Mouse (Mus musculus) spleen, postnatal 14 days (tissue): ENCODE data around the gene Slc24a5.
"Not testable (repeated sequence)": the region's sequence is repeated elsewhere in the genome, so short reads cannot be mapped to it uniquely, and the experiment has no call there.

Source experiments
- DNase-seq, 2 experiments: peaks; one replicate each; pipeline ENCODE4 v3.0.0; 2021 to 2022; ENCODE audit warnings: low spot score in 2 of 2

Gene Slc24a5

GRCm38 (mm10) chr2:125067894-125068293 is at the start of gene Slc24a5:
TSS of gene Slc24a5 (plus strand) at chr2:125068124.
- DNase-seq: no peak

DNA sequence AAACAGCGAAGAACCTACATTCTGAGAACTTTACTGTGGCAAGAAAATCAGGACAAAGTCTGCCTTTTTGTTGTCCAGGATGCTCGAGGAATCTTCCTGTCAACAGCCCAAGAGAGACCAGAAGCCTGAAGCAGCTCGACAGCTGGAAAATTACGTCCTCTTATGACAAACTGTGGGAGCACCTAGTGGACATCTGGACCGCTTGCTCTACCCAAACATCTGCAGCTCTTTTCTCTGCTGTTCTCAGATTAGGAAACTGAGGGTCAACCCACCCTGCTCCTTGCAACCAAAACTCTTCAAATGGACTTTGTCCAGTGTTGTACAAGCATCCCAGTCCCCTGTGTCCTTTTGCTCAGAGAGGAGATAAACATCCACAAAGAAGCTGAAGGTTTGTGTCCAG is 43.5 kb upstream of the Slc24a5 start:
- DNase-seq: no peak

DNA sequence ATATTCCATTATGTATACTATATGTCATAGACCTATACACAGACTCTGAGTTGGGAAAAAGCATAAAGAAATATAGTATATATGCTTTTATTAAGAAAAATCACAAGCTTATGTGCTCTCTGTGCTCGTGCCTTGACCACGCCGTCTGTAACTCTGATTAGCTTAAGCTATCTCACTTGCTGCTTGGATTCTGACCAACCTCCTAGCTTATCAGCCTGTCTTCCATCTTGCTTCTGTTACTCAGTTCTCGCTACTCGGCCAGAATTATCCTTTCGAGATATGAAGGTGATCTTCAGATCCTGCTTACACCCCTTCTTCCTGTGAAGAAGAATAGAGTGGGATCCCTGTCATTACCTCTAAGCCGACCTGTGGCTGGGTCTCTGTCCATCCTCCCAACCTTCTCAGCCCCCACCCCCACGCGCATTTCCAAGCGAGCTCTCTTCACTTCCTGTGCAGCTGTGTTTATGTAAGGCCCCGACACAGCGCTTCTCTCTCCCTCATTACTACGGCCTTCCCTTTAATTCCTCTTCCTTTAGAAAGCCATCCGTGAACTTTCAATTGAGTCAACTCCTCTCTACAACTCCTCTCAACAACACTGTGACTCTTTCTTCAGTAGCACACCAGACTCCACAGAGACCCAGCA is 41.4 kb upstream of the Slc24a5 start:
- no peak for DNase-seq

GRCm38 (mm10) chr2:125030591-125030990 is 37.3 kb upstream of the Slc24a5 start:
- no peak for DNase-seq

- no peak for DNase-seq
Observed at GRCm38 (mm10) chr2:125031111-125031510, 36.8 kb upstream of the Slc24a5 start.

GRCm38 (mm10) chr2:125031562-125032257 is 36.2 kb upstream of the Slc24a5 start:
- no peak for DNase-seq

GRCm38 (mm10) chr2:125032258-125032973 is 35.5 kb upstream of the Slc24a5 start:
- DNase-seq: no peak

GRCm38 (mm10) chr2:125033042-125033743 is 34.7 kb upstream of the Slc24a5 start:
- DNase-seq: no peak

- DNase-seq: no peak
Observed at GRCm38 (mm10) chr2:125055316-125055903, 12.5 kb upstream of the Slc24a5 start.

- no peak for DNase-seq
Observed at GRCm38 (mm10) chr2:125057250-125057815, 10.6 kb upstream of the Slc24a5 start.

DNA sequence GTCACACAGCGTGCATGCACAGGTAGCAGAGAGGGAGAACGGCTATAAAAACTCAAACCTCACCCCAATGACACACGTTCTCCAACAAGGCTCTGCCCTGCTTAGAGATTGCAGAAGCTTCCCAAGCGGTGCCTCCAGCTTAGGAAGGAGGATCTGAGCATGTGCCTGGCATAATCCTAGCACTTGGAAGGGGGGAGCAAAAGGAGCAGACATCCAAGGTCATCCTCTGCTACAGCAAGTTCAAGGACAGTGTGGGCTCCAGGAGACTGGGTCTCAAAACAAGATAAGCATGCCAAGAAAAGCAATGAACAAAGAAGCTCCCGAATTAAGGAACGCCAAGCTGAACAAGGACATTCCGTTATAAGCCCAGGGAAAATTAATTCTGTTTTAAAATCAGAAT is 6.5 kb upstream of the Slc24a5 start:
- DNase-seq: no peak

DNA sequence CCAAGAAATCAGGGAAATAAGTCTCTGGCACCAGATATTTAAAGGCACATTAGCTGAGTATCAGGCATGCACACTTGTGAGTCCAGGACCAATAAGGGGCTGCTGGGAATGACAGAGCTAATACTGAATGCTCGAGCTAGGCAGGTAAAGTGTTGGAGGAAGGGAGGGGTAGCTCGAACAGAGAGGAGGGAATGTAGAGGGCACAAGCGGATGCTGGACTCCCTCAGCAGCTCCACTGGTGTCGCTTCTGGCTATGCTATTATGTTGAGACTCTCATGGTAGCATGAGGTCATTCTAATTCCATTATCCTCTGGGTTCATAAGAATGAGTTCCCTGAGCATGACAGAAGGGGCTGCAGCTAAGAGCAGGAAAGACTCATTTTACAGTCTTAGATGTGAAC is 5.0 kb upstream of the Slc24a5 start:
- DNase-seq: no peak

DNA sequence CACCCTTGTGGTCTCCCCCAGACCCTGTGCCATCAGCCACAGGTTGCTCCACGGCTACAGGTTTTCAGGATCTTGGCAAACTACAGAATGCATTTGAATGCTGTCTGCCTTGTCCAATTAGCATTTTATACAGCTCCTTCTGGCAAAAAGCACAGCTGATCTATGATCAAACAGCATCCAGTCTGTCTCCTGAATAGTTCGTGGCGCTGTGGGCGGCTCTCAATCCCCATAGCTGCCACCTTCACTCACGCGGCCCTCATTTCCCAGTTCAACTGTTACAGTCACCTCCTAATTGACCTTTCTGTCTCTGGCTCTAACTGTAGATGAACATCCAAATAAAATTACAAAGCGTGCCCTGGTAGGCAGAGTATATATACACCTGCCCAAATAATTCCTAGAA is 551 bp upstream of the Slc24a5 start:
- DNase-seq: no peak

DNA sequence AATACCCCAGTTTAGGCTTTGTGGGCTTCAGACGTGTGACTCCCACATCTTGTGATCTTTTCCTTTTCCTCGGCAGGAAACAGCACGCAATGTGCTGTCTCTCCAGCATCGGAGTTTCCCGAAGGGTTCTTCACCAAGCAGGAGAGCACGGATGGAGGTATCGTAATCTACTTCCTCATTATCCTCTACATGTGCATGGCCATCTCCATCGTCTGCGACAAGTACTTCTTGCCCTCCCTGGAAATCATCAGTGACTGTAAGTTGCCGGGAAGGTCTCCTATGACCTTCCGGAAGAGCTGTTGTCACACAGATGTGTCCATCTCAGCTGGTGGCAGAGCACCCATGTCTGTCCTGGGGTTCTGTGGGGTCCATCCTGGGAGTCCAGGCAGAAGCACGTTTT is 772 bp downstream of the Slc24a5 start:
- no peak for DNase-seq

DNA sequence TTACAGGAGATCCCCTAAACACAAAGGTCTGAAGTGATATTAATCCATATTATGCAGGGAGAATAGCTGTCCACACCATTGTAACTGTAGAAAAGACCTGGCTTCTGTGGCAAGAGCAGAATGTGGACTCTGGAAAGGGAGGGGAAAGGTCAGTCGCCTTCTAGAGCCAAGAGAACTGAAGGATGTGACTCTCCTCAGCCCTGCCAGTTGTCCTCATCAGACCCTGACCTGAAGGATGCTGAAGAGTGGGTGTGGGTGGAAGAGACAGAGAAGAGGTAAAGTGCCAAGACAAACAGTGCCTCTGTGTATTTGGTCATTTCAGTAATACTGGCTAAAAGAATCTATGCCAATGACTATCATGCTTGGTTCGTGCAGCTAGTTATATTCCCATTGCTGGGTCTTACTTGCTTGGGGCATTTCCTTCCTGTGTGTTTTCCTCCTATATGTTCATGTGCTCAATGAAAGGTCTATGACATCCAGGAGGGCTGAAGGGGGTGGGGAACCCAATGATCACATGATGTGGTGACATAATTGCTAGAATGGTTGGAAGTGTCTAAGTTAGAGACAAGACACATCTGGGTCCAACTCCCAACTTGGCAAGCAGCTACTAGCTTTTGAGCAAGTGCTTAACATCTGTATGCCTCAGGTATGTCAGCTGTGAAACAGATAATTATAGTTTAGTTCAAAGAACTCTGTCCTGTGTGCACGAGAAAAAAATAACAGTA is 5.3 kb downstream of the Slc24a5 start:
- no peak for DNase-seq

- DNase-seq: no peak
Observed at GRCm38 (mm10) chr2:125083879-125084278, 16.0 kb downstream of the Slc24a5 start.

- no peak for DNase-seq
Observed at GRCm38 (mm10) chr2:125088757-125089156, 20.8 kb downstream of the Slc24a5 start.

GRCm38 (mm10) chr2:125092123-125092522 is 24.2 kb downstream of the Slc24a5 start:
- not testable (repeated sequence) for DNase-seq

DNA sequence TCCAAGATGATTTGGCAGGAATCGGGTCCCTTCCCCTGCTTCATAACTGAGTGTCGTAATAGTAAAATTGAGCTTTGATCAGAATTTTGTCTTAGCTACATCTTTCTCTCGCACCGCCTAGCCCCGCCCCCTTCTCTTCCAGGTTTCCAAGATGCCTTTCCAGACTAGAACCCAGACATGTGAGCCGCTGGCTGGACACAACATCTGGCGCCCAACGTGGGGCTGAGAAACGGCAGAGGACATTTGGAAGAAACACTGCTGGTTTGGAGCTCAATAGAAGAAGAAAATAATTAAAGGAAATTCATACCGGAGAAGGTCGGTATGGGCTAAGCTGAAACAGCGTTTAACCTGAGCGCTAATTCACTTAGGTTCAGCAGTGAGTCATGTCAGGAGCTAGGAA is 36.6 kb downstream of the Slc24a5 start:
- DNase-seq: not testable (repeated sequence)

DNA sequence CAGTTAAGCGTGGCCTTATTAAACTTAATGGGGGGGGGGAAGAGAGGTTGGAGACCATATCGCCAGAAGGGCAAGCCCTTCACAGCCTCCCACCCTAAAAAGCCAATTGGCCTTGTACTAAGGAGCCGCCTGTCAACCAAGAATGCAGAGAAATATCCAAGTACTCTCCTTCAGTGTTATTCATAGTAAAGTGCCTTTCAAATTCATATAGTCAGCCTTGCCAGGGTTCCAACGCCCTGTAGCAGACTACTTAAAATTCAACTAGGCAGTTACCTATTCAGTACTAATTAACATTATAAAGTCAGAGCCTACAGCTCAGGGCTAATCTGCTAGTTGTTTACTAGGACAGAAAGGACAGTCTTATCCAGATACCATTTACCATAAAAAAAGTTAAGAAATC is 38.6 kb downstream of the Slc24a5 start:
- not testable (repeated sequence) for DNase-seq
